10 mouse cellular contexts compared by ENCODE assay signal in genomic region chr7:142278183-142278582, GRCm38 (mm10). TPM values are rescaled to one million over a fixed set of nuclear protein-coding genes. Genes with fewer than 3 reads are reported as not detected.
DNase-seq lines count a peak whose midpoint lies in the region; ATAC-seq and TF ChIP-seq lines count a peak whose summit lies in the region.
"Not testable (repeated sequence)": the region's sequence is repeated elsewhere in the genome, so short reads cannot be mapped to it uniquely, and the experiment has no call there.
"Had no signal": no experiment of that assay in that cellular context is flagged by ENCODE, and none has a peak within 500 bp of the region (broad histone marks: within the 10 kb centered on the region; RNA-seq: fewer than 3 reads in every experiment).

No protein-coding gene starts in this region.

- H3K36me3 ChIP-seq in ES-Bruce4 (ENCODE audit: control insufficient read depth, insufficient read depth, low read length, poor library complexity, severe bottlenecking): not testable (repeated sequence)

- ATAC-seq in erythroid progenitor cell, adult 5-6 weeks (replicated peaks; ENCODE audit: low FRiP score, poor library complexity, severe bottlenecking): 0 out of 2 replicates have a peak, but pooled peaks have one; percentile 66

- H3K27ac ChIP-seq in ES-Bruce4 (ENCODE audit: insufficient read depth, low read length): not testable (repeated sequence)

- TF ChIP-seq CTCF in ES-Bruce4 (IDR thresholded peaks at IDR 0.05; ENCODE audit: low read depth, low read length): peak; percentile 61

- TF ChIP-seq POLR2A in ES-Bruce4 (IDR thresholded peaks at IDR 0.05; ENCODE audit: insufficient read depth, low read length): not testable (repeated sequence)

- DNase-seq in c-Kit-positive CD71-negative TER-119-negative erythroid progenitor cells, embryonic 14.5 days (ENCODE audit: low read depth): peak; percentile 33
- peak; percentile 79 for DNase-seq in heart, postnatal 4 days
- DNase-seq in layer of hippocampus, adult 18-20 months (ENCODE audit: low spot score in 2 of 2): peak; percentile 49 to 72
- peak; percentile 80 for DNase-seq in lung, postnatal 10 days
- DNase-seq in retina, adult 2 months (ENCODE audit: low read depth, low spot score): peak; percentile 32
- DNase-seq in thymus, postnatal 25 days: peak; percentile 48

- H3K4me1 ChIP-seq in ES-Bruce4 (ENCODE audit: control insufficient read depth, insufficient read depth, low read length): not testable (repeated sequence)

- not testable (repeated sequence) for H3K9ac ChIP-seq in ES-Bruce4 (ENCODE audit: low read depth, poor library complexity, severe bottlenecking)

- H3K9me3 ChIP-seq in ES-Bruce4 (replicated peaks; ENCODE audit: control insufficient read depth, insufficient read depth, low read length, poor library complexity, severe bottlenecking): not testable (repeated sequence)

- H3K4me3 ChIP-seq in ES-Bruce4 (ENCODE audit: low read depth, low read length): not testable (repeated sequence)

- not testable (repeated sequence) for H3K27me3 ChIP-seq in ES-Bruce4 (ENCODE audit: control insufficient read depth, insufficient read depth, low read length, poor library complexity, severe bottlenecking)

- TF ChIP-seq EP300 in ES-Bruce4 (IDR thresholded peaks at IDR 0.05; ENCODE audit: insufficient read depth, low read depth, low read length): not testable (repeated sequence)

RNA-seq across cellular contexts. Expression of gene Gm4559, which starts 4.0 kb away (rescaled TPM):
- polyA plus RNA-seq in ES-Bruce4 (2011; ENCODE audit: insufficient read depth, insufficient read length, low read depth, missing spikeins): not detected in 2 replicates
- not detected in 2 replicates for total RNA-seq in erythroid progenitor cell, adult 5-6 weeks (2015; ENCODE audit: low replicate concordance)
- total RNA-seq in erythroid progenitor cell, adult 5-6 weeks (2017; ENCODE audit: low replicate concordance): not detected in 2 replicates
- total RNA-seq in heart, postnatal 4 days (2021): not detected
- total RNA-seq in layer of hippocampus, adult 18-20 months (2021): not detected
- total RNA-seq: heart, postnatal 25 days had no signal
- polyA plus RNA-seq: midbrain, embryonic 15.5 days had no signal

RNA-seq across cellular contexts. Expression of gene Krtap5-1, which starts 18.7 kb away (rescaled TPM):
- not detected in 2 replicates for polyA plus RNA-seq in ES-Bruce4 (2011; ENCODE audit: insufficient read depth, insufficient read length, low read depth, missing spikeins)
- total RNA-seq in erythroid progenitor cell, adult 5-6 weeks (2015; ENCODE audit: low replicate concordance): not detected in 2 replicates
- not detected in 2 replicates for total RNA-seq in erythroid progenitor cell, adult 5-6 weeks (2017; ENCODE audit: low replicate concordance)
- not detected for total RNA-seq in heart, postnatal 4 days (2021)
- not detected for total RNA-seq in layer of hippocampus, adult 18-20 months (2021)
- total RNA-seq: heart, postnatal 25 days had no signal
- polyA plus RNA-seq: midbrain, embryonic 15.5 days had no signal

RNA-seq across cellular contexts. Expression of gene Gm2431, which starts 20.0 kb away (rescaled TPM):
- polyA plus RNA-seq in ES-Bruce4 (2011; ENCODE audit: insufficient read depth, insufficient read length, low read depth, missing spikeins): not detected in 2 replicates
- total RNA-seq in erythroid progenitor cell, adult 5-6 weeks (2015; ENCODE audit: low replicate concordance): not detected in 2 replicates
- not detected in 2 replicates for total RNA-seq in erythroid progenitor cell, adult 5-6 weeks (2017; ENCODE audit: low replicate concordance)
- total RNA-seq in heart, postnatal 4 days (2021): not detected
- not detected for total RNA-seq in layer of hippocampus, adult 18-20 months (2021)
- total RNA-seq: heart, postnatal 25 days had no signal
- polyA plus RNA-seq: midbrain, embryonic 15.5 days had no signal

RNA-seq across cellular contexts. Expression of gene Krtap5-4, which starts 25.2 kb away (rescaled TPM):
- not detected in 2 replicates for polyA plus RNA-seq in ES-Bruce4 (2011; ENCODE audit: insufficient read depth, insufficient read length, low read depth, missing spikeins)
- total RNA-seq in erythroid progenitor cell, adult 5-6 weeks (2015; ENCODE audit: low replicate concordance): not detected in 2 replicates
- total RNA-seq in erythroid progenitor cell, adult 5-6 weeks (2017; ENCODE audit: low replicate concordance): not detected in 2 replicates
- not detected for total RNA-seq in heart, postnatal 4 days (2021)
- total RNA-seq in layer of hippocampus, adult 18-20 months (2021): not detected
- total RNA-seq: heart, postnatal 25 days had no signal
- polyA plus RNA-seq: midbrain, embryonic 15.5 days had no signal

RNA-seq across cellular contexts. Expression of gene Gm40460, which starts 37.3 kb away (rescaled TPM):
- not detected in 2 replicates for polyA plus RNA-seq in ES-Bruce4 (2011; ENCODE audit: insufficient read depth, insufficient read length, low read depth, missing spikeins)
- not detected in 2 replicates for total RNA-seq in erythroid progenitor cell, adult 5-6 weeks (2015; ENCODE audit: low replicate concordance)
- total RNA-seq in erythroid progenitor cell, adult 5-6 weeks (2017; ENCODE audit: low replicate concordance): not detected in 2 replicates
- total RNA-seq in heart, postnatal 4 days (2021): not detected
- not detected for total RNA-seq in layer of hippocampus, adult 18-20 months (2021)
- total RNA-seq: heart, postnatal 25 days had no signal
- polyA plus RNA-seq: midbrain, embryonic 15.5 days had no signal
